Mouse (Mus musculus): ENCODE results near the gene AC134908.4.

- TF ChIP-seq CTCF (IDR thresholded peaks at IDR 0.05; ENCODE audit: low read depth, low read length) = no peak
- no peak for TF ChIP-seq POLR2A (IDR thresholded peaks at IDR 0.05; ENCODE audit: extremely low read depth, insufficient read depth, low read length)
Observed at GRCm38 (mm10) chr17:25839455-25840235, 44.2 kb upstream of the AC134908.4 start.

Data from liver, adult 2 months (tissue).